Mouse (Mus musculus) layer of hippocampus, adult 9-11 months (tissue): ENCODE results near the gene Nfe2l1.
"Not testable (repeated sequence)": the region's sequence is repeated elsewhere in the genome, so short reads cannot be mapped to it uniquely, and the experiment has no call there.

Experiments used
- DNase-seq: peaks from one replicate; pipeline ENCODE4 v3.0.0; 2022

The Nfe2l1 gene

DNA sequence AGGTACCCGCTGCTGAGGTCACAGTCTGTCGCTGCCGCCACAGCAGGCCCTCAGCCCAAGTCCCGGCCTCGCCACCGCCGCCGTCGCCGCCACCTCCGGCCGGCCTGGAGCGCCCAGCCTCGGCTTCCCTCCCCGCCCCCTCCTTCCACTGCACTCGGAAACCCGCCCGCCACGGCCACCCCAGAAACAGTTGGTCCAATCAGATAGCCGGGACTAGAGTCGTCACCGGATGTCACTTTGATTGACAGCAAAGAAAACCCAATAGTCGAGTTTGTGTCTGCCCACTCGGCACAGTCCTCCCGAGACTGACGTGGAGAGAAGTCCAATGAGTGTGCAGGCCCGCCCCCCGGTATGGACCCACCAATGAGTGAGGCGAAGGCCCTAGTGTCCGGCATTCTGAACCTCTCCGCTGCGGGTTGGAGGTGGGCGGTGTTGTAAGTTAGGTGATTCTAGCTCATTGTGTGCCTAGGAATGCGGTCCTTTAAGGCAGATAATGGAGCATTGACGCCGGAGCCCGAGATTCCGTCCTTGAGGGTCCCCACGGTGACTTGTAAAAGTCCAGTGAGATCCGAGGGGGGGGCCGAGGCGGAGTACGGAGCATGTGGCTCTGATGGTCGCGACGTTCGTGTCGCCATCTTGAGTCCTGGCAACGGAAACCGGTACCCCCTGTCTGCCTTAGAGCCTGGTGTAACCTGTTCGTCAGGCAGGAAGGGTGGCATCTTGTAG lies at the start of gene Nfe2l1:
Gene Nfe2l1, minus strand, starts transcription at position 156 of the 726 bp plus-strand sequence.
- DNase-seq: peak; percentile 100

- DNase-seq: no peak
Measured at GRCm38 (mm10) chr11:96879359-96879758, 49.6 kb upstream of the Nfe2l1 start.

DNA sequence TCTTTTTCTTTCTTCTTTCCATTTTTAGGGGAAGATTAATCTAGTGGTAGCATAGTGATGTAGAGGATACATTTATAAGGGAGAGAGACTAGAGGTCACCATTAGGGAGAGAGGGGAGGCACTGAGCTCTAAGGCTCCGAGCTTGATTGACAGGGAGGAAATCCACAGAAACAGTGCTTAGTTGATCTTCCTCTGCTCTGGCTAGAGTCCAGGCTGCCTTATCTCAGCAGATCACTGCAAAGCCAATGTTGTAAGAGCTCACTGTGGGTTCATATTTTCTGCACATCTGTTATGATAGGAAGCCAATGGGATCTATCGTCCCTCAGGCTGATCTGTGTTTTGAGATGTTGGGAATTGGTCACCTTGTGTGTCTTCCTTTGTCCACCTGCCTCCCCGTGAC lies 48.9 kb upstream of the Nfe2l1 start:
- DNase-seq: no peak

- DNase-seq: no peak
Measured at GRCm38 (mm10) chr11:96877071-96877470, 47.3 kb upstream of the Nfe2l1 start.

DNA sequence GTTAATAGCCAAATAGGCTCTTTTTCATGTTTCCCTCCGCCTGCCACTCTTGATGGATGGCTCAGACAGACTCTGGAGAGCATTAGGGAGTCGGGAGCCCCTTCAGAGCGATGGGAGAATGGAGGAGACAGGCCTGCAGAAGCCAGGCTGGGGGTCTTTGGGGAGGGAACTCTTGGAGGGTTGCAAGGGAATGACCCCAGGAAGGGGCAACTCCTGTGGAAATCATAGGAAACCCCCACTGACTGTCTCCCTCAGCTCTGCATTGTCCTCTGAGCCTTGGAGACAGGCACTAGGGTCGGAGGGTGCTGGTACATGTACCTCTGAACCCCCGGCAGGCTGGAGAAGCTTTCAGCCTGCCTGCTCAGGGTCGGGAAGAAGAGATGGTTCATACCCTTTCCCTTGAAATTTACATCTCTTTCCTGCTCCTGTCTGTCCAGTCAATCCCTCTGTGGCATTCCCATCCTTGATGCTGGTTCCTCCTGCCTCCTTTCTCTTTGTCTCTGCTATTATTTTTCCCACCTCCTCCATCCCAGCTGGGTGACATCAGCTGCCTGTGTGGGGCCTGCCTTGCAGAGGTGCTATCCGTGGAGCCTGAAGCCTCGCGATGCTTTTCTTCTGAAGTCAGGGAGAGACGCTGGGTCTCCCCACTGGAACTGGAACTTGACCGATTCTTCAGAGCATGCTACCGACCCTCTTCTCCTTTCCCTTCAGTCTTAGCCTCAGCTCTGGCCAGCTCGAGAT lies 46.7 kb upstream of the Nfe2l1 start:
- no peak for DNase-seq

DNA sequence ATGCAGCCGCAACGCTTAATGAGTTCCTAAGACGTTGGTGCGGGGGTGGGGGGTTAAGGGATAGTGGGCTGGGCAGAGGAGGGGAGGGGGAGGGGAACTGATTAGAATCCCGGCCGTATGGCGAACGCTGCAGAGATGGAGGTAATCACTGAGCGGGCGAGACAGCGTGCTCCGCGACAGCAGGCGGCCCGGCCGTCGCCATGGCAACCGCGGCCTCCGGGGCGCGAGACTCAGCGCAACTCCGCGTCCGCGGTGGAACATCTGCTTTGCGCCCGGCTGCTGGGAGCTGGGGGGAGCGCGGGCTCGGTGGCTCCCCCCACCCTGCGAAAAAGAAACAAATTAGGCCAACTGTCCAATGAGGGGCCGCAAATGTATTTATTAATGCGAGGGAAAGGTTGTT lies 46.0 kb upstream of the Nfe2l1 start:
- DNase-seq: peak; percentile 87

- no peak for DNase-seq
Measured at GRCm38 (mm10) chr11:96875270-96875669, 45.5 kb upstream of the Nfe2l1 start.

GRCm38 (mm10) chr11:96873601-96874140 lies 43.9 kb upstream of the Nfe2l1 start:
- DNase-seq: no peak

DNA sequence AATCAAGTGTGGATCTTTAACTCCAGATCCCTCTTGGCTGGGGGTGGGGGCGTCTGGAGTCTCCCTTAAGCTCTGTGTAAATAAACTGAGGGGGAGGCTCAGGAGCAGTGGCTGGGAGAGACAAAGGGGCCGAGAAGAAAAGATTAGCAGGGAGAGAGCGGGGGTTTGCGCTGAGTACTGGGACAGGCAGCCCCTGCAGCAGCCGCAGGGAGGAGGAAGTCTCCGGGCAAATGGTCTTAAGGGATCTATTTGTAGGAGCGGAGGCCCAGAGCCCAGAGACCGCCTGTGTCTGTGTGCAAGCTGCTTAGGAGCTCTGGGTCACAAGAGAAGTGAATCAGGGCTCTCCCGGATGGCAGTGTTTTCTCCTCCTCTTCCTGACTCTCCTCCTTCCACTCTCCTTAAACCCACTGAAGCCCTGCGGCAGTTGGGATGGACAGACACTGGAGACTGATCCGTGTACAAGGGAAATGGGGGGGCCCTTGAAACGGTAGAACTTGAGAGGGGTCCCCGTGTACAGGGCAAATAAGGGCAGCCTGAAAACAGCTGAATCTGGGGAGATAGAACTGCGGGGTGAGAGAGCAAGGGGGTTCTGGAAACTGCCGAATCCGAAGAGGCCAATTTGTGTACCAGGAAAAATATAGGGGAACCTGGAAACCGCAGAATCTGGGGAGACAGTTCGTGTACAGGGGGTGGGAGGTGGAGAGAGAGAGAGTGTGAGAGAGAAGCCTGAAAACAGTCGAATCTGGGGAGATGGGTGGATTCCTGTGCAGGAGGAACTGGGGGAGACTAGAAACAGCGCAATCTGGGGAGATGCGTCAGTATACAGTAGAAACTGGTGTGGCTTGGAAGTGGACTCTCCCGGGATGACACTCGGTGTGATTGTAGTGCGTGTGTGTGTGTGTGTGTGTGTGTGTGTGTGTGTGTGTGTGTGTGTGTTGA lies 42.9 kb upstream of the Nfe2l1 start:
- DNase-seq: peak; percentile 60

GRCm38 (mm10) chr11:96867149-96867548 lies 37.4 kb upstream of the Nfe2l1 start:
- peak; percentile 53 for DNase-seq

DNA sequence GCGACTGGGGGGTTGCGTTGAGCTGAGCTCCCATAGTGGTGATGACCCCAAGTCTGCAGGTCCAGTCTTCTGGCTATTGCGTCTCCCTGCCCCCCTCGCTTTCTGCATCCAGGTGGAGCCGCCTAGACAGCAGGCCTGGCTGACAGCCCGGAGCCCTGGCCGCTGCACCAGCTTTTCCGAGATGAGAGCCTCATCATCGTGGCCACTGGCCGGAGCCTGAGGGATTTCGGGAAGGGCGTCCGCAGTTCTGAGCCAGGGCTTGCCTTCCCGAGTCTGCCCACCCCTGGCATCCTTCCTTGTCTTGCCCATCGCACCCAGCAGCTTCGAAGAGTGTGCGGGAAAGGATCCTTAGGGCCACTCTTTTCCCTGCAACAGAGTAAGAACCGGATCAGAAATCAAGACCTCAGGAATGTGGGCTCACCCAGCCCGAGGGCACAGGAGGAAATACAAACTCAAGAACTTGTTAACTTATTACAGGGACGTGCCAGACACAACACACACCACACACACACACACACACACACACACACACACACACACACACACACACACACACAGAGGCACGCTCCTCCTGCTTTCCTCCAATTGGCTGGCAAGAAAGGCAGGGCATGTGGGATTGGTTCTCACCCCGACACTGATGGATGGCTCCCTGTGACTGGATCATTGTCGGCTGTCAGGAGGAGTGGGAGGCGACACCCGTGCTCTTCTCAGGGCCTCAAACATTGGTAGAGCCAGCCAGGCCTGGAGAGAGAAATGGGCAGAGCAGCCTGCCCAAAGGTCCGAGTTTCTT lies 33.6 kb upstream of the Nfe2l1 start:
- DNase-seq: peak; percentile 49

DNA sequence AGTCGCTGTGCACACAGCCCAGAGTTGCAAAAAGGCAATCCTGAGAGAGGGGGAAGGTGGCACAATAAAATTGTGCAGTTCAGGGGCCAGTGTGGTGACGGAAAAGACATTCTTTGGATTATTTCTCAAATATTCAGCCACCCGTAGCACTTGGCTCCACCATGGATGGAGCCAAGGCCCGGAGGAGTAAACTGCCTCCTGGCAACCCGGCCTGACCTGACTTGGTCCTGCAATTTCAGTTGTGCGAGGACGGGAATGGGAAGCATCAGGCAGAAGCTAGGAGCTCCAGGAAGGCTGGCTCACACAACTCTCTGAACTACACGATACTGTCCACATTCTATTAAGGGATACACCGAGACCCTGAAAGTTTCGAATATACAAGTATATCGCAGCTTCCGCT lies 32.8 kb upstream of the Nfe2l1 start:
- DNase-seq: no peak

DNA sequence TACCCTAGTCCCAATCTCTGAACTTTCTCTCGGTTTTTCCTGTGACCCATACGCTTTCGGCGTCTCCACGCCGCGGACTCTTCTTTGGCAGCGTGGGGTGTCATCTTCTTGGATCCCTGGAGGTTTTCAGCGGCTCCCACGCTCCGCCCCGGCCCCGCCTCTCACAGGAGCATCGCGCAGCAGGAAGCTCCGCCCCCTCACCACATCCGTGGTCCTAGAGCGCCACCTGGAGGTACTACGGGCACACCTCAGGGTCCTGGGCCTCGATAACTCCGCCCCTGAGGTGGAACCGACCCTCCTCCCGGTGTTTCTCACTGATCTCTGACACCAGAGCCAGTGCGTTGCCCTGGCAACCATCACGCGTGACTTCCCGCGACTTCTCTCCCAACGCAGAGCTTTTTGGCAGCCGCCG lies 32.1 kb upstream of the Nfe2l1 start:
- peak; percentile 90 for DNase-seq

DNA sequence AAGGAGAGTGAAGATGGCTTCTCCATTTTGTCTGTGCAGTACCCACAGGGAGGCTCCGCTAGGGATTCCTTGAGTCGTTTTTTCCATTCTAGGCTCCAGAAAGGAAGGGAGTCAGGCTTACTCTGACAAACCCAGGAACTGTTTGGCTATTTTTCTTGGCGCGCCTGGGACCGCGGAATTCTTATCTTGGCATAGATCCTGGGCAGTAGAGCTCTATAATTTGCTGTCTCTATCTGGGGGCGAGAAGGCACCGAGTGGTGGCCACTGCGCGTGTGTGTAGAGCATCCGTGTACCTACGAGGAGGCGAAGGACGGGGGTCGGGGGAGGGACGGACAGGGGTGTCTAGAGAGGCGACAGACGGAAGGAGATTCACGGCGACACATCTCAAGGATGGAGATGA lies 31.7 kb upstream of the Nfe2l1 start:
- DNase-seq: no peak

- DNase-seq: peak; percentile 62
Measured at GRCm38 (mm10) chr11:96860564-96860963, 30.8 kb upstream of the Nfe2l1 start.

DNA sequence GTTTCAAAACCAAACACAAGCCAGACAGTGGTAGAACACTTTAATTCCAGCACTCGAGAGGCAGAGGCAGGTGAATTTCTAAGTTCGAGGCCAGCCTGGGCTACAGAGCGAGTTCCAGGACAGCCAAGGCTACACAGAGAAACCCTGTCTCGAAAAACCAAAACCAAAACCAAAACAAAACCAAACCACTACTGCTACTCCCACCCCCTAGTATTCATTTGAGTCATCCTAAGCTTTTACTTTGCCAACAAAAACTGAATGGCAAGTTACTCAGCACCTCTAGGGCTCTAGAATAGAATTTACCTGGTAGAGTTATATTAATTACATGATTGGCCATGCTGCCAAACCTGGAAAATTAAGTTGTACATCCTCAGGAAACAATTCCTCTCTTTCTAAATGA lies 29.9 kb upstream of the Nfe2l1 start:
- DNase-seq: no peak

- DNase-seq: no peak
Measured at GRCm38 (mm10) chr11:96857446-96857845, 27.7 kb upstream of the Nfe2l1 start.

- DNase-seq: no peak
Measured at GRCm38 (mm10) chr11:96849681-96850467, 20.1 kb upstream of the Nfe2l1 start, which contains the start of gene Copz2. Gene Copz2 (plus strand): TSS chr11:96849870.

GRCm38 (mm10) chr11:96849145-96849544 lies 19.4 kb upstream of the Nfe2l1 start:
- not testable (repeated sequence) for DNase-seq

DNA sequence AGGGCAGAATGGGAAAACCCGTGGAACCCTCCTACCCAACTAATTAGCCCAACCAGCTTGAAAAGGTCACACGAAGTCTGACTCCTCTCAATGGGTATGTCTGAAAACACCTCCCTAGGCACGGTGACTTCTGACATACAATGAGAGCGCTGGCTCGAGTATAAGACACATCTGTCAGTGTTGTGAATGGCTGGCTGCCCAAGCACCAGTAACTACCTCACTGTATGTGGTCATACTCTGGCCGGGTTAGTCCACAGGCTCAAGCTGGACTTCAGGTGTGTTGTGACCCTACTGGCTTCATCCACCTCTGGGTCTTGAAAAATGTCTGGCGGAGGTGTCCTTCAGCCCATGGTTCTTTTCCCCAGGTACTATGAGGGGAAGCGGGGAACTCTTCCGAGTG lies 18.9 kb upstream of the Nfe2l1 start:
- no peak for DNase-seq

- DNase-seq: no peak
Measured at GRCm38 (mm10) chr11:96847240-96847639, 17.5 kb upstream of the Nfe2l1 start.
